Mouse (Mus musculus) left cerebral cortex, postnatal 14 days (tissue): Measurements from ENCODE around the gene Sbf2. TPM values are rescaled to one million over a fixed set of nuclear protein-coding genes. Genes with fewer than 3 reads are reported as not detected.
"Not testable (repeated sequence)": the region's sequence is repeated elsewhere in the genome, so short reads cannot be mapped to it uniquely, and the experiment has no call there.

Source experiments
- DNase-seq, 2 experiments: peaks; one replicate each; pipeline ENCODE4 v3.0.0; 2021 to 2022; ENCODE audit warnings: low spot score in 2 of 2, mixed read lengths in 1 of 2
- intact Hi-C: fragments of 180-260 bp; cut with DNase I; formaldehyde crosslinking; loops from one replicate; pipeline ENCODE4 v1.15.1; 2025
- total RNA-seq, 2 experiments: library from RNA; stranded (reverse); gene quantifications; 2 replicates each; pipeline ENCODE4 v1.2.3; 2021

Gene Sbf2
- total RNA-seq, 2 experiments from 2014 or later = 60.2 to 65.5 TPM

DNA sequence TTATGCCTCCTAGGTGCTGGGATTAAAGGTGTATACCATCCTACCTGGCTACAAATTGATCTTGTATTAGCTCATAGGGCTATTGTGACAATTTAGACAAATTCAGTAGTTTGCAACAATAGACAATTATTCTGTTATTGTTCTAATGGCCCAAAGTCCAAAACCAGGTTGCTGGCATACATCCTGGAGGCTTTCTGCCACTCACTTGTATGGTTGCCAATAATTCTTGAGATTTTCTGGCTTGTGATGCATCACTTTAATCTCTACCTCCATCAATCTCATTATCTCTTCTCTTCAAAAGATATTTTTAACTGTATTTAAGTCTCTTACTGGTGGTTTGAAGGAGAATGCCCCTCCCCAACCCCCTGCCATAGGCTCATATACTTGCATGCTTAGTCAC, 100.6 kb downstream of the Sbf2 start:
- intact Hi-C loops = no loop called here
- DNase-seq = no peak

DNA sequence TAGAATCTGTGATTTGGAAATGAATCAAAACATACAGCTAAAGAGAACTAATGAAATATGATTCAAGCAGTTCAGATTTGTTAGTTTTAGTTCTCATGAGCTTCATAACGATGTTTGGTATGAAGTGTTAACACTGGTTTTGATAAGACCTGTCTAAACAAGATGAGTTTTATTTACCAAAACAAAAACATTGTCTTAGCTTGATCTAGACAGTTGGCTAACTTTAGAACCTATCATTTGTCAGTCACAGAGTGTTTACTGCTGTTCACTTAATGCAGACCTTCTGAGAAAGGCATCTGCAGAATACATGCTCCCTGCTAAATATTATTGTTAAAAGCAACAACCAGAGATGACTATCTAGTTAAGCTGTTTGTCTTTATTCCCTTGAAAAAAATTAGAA, 116.1 kb downstream of the Sbf2 start:
- intact Hi-C loops = no loop called here
- no peak for DNase-seq

DNA sequence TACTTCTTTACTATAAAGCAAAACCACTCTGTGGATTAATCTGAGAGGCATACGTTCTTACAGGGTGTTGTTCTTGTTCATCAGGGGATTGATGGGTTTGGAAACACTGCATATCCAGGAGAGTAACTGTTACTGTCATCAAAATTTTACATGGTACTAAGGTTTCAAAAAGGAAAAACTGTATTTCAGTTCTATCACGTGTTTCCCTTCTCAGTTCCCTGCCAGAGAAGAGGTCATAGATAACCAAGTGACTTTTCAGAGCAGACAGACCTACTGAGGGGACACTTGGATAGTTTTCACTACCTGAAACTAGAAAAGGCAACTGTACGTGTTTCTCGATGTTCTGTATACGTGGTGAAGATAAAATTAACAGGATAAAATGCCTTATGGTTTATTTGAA, 123.7 kb downstream of the Sbf2 start:
- no peak for DNase-seq
- intact Hi-C loops = no loop called here

DNA sequence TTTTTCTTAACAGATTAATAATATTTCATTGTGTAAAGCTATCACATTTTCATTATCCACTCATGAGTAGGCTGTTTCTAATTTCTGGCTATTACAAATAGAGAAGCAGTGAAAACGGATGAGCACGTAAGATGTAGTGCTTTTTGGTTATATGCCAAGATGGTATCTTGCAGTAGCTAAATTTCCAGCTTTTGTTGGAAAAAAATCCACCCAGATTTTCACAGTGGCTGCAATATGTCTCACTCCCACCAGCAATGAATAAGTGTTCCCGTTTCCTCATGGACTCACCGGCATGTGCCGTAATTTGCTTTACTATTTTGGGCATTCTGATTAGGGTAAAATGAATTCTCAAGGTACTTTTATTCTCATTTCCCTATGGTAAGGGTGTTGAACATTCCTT, 129.7 kb downstream of the Sbf2 start:
- peak; percentile 15 to 22 for DNase-seq
- intact Hi-C loops = no loop called here

DNA sequence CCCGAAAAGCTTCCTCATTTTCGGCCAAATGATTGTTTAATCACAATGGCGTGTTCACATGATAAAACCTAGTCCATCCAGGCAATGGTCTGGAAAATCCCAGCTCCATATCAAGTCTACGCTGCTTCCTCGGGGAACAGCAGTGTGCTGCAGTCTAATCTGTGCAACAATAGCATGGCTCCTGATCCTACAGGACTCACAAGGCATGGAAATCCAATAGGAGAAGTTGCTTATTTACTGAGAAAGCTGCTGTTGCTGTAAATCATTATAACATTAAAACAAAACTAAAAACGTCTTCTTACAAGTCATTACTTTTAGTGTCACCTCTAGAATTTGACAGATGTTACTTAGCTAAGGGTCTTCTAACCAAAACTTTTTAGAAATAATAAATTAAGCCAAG, 143.7 kb downstream of the Sbf2 start:
- intact Hi-C loops = no loop called here
- no peak for DNase-seq

DNA sequence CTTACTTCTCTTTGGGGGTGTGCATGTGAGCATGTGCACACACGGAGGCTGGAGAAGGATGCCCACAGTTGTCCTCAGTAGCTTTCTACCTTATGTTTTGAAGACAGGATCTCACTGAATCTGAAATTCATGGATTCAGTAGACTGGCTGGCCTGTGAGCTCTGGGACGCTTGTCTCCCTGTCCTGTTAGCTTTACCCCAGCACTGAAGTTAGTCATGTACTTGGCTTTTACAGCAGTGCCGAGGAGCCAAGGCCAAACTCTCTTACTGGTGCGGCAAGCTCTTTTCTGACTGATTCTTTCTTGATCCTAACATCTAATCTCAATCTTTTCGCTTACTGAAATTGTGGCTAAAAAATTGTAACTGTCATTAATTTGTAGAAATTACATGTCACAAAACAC, 151.3 kb downstream of the Sbf2 start:
- DNase-seq = no peak
- intact Hi-C loops = no loop called here

DNA sequence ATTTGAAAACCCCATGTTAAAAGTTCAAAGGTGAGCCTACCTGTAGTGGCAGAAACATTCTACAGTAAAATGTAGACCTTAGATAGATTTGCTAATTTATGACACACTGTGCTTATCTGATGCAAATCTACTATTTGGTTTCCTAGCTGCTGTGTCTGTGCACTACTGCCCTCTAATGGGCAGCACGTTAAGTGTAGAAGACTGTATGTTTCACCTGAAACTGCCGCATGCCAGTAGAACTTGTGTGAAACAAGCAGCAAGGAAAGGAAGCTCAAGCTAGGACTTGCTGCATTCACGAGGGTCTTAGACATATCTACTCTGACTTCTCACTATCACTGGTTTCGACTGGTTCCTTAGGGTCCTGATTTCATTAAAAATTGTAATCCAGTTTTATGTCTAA, 182.4 kb downstream of the Sbf2 start:
- intact Hi-C loops = loop anchor here (2.0 to 10.0 kb wide), 2 partner anchors 146 to 268 kb away; no protein-coding TSS in a partner anchor
- DNase-seq = peak; percentile 77 to 79

DNA sequence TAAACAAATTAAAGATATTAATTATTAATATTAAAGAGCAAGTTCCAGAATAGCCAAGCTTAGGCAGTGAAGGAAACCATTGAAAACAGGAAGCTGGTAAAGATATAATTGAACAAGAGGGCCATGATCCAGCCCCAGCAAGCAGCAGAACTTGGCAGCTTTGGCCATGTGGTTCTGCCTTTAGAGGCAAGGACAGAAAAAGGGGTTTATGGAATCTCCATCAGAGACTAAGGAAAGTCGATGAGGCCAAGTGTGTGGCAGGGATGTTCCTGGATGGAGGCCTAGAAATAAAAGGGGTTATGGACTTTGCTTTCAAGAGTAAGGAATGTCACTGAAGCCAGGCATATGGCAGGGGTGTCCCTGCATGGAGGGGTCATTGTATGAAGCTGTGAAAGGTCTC, 198.4 kb downstream of the Sbf2 start:
- DNase-seq = no peak
- intact Hi-C loops = no loop called here

DNA sequence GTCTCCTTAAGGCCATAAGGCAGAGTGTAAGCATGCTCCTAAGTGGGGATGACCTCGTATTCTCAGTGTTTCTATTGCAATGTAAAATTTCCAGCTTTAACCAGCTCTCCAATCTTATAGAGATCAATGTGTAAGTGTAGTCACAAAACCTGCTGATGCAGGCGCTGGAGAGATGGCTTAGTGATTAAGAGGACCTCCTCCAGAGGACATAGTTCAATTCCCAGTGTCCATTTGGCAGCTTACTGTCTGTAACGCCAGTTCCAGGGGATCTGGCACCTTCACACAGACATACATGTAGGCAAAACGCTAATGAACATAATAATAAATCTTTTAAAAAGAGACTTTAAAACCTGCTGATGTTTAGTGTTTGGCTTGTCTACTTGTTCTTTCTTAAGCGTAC, 200.4 kb downstream of the Sbf2 start:
- intact Hi-C loops = no loop called here
- no peak for DNase-seq

DNA sequence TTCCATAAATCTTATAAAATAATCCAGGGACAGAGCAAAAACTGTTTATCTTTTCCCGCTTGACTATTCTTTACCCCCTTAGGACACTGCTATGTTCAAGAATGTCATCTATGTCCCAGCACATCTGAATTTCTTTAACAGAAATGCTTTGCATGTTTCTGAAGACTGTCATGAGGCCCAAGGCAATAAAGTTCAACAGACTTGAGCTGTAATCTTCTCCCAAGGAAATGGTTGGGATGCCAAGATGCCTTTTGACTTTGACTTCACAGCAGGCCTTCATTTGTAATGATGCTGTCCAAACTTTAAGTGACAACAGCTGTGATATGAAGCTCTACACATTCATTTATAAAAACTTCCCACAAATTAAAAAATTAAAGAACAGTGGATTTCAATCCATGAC, 212.6 kb downstream of the Sbf2 start:
- no peak for DNase-seq
- intact Hi-C loops = no loop called here

DNA sequence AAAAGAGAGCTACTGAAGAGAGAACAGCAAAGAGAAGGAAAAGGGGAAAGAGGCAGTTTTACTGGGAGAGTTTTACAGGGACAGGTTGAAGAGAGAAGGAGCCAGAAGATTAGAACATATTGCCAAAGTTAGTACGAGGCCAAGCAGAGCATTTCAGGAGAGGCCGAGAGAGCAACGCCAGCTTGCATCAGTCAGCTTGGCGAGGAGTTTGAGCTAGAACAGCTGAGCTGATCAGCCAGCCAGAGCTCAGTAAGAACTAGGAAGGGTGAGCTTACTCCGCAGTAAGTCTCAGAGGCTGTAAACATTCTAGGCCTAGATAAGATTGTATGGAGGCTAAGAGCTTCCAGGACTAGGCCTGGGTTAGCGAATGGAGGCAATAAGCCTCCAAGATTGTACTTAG, 222.1 kb downstream of the Sbf2 start:
- intact Hi-C loops = no loop called here
- no peak for DNase-seq

DNA sequence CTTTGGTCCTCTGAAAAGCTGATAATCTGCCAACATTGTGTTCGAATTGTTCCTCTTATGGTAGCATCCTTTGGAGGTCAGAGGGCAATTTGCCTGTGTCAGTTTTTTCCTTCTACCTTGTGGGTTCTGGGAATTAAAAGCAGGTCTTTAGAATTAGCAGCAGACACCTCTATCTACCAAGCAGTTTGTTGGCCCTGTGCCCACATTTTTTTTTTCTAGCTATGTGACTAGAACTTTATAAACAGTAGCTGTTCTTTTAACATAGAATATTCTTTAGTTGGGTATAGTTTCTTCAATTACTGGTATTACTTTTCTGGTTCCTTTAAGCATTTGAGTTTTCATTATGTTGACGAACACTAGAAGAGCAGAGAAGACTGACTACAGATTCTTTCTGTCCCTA, 223.1 kb downstream of the Sbf2 start:
- DNase-seq = no peak
- intact Hi-C loops = no loop called here

DNA sequence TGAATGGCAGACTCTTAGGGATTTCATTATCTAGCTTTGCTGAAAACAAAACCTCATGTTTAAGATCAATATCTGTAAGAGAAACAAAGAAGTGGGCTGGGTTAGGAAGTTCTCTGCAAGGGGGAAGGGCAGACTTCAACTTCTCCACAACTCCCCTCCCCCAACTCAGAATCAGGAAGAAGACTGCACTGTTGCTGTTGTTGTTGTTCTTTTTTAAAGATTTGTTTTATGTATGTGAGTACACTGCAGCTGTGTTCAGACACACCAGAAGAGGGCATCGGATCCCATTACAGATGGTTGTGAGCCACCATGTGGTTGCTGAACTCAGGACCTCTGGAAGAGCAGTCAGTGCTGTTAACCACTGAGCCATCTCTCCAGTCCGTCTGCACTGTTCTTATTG, 225.8 kb downstream of the Sbf2 start:
- intact Hi-C loops, DNase-seq: not testable (repeated sequence)

DNA sequence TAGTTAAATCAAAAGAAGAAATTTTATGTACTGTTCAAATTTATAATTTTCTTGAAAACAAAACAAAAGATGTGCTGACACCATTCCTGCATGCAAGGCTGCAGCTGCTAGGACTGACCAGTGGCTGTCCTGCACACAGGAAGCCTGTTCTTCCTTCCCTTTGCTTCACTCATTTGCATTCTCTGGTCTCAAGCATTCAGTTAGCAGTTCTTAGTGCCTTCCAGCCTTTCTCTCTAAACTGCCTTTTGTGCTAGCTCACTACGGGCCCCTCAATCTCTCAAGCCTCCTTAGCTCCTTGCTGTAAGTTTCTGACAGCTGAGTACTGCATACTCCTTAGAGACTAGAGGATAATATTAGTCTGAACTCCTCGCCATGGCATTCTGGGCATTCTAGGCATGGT, 227.2 kb downstream of the Sbf2 start:
- intact Hi-C loops = no loop called here
- peak in 1 of 2 experiments; percentile 15 for DNase-seq

DNA sequence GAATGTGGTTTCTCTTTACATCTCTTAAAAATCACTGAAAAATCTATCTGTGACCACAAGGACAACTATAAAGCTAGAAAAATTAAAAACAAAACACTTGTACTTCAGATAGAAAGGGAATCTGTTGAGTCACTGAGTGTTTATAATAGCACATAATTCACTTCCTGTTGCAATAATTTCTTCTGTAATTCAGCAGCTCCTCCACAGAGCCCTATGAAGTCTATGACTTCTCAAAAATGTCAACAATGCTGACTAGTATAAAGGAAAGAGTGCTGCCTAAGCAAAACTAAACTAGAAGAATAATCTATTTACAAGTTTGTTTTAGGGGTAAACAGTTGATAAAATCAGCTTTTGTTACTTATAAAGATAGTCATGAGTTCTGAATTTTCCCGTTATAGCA, 229.2 kb downstream of the Sbf2 start:
- intact Hi-C loops = no loop called here
- DNase-seq = no peak

DNA sequence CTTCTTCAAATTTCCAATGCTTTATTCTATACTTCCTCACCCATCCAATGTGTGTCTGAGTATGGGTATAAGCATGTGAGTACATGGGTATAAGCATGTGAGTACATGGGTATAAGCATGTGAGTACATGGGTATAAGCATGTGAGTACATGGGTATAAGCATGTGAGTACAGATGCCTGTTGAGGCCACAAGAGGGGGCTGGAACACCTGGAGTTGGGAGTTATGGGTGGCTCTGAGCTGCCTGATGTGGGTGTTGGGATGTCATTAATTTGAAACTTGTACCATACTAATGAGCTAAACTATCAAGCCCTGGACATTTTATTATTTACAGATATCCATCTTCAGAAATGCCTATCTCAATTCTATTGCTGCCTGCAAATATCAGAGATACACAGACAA, 230.4 kb downstream of the Sbf2 start:
- no peak for DNase-seq
- intact Hi-C loops = no loop called here

DNA sequence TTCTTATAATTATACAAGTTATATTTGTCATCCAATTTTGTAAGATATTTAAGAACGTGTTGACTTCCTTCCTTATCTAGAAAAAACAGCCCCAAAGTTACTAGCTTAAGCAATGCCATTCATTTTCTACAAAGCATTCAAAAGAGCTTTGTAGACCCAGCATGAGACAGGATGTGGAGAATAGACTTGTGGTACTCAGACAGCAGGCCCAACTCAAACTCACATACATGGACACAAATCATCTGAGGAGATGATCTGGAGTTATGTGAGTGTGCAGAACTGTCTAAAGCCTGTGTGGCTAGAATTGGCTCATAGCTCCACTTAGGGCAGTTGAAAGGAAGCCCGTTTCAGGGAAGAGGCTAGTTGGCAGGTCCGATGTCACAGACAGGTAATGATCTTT, 233.1 kb downstream of the Sbf2 start:
- intact Hi-C loops = no loop called here
- DNase-seq = no peak

DNA sequence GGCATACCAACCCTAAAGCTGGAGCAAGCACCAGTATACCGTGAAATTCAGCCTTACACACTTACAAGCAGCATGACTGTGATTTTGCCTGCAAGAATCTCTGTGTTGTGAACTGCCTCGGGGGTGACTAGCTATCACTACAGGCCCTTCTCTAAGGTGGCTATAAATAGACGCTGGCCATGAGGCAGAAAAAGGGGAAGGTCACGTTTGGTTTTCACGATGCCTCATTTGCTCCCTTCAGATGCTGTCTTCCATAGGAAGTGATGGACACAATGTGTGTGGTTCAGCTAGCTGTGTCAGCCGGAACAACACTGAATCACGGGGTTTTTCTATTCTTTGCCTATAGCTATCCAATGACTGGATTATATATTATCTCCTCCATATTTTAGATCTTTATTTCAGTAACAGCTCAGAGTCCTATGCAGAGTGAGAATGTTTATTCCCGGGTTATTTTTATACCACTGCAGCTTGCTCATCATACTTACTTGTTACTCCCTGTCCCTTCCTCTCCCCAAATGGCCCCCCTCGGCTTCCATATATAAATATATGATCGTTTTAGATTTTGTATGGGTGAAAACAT, 235.3 kb downstream of the Sbf2 start:
- peak in 1 of 2 experiments; percentile 50 for DNase-seq
- intact Hi-C loops = no loop called here

DNA sequence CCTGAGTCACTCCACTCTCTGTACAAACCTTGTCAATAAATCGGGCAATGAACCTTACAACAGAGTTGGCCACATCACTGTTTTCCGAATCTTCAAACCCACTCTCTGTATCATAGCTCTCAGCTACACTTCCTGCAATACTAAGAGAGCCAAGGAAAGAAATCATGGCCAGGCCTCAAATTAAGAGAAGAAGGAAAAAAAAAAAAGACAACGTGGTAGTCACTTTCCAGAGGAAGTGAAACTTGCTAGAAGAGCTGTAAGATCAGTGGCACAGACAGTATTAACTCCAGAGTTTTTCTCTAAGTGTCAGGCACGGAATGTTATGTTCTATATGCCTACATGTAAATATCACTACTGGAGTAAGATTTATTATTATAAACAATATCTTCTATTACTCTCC, 242.2 kb downstream of the Sbf2 start:
- no peak for DNase-seq
- intact Hi-C loops = no loop called here

DNA sequence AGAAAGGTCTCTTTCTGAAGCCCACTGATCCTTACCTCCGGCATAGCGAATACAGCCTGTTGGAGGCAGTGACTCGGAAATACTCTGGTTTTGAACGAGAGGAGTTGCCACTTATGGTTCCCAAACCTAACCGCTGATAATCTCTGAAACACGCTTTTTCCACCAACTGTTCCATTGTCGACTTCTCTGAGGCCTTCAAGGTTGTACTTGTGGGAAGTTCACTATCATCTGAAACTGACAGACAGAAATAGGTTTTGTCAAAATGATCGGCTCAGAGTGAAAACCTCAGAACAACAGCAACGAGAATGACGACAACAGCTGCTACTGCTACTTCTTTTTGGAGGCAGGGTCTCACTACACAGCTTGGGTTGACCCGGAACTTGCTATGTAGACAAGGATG, 252.7 kb downstream of the Sbf2 start:
- intact Hi-C loops = no loop called here
- no peak for DNase-seq

DNA sequence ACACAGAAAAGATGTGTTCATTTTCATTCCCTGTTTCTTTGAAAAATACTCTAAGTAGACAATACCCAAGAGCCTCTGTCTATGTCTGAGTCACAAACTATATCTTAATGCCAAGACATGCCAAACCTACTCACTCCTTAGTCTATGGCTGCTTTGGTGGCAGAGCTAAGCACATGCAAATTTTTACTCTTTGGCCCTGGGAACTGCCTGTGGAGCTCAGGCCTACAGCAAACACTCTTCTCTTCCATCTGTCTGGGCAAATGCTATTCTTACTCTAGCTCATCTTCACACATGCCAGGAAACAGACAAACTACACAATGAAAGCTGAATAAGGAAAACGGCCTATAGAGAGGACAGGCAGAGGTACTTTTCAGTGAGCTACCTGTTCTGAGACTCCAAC, 253.2 kb downstream of the Sbf2 start:
- DNase-seq = no peak
- intact Hi-C loops = no loop called here

DNA sequence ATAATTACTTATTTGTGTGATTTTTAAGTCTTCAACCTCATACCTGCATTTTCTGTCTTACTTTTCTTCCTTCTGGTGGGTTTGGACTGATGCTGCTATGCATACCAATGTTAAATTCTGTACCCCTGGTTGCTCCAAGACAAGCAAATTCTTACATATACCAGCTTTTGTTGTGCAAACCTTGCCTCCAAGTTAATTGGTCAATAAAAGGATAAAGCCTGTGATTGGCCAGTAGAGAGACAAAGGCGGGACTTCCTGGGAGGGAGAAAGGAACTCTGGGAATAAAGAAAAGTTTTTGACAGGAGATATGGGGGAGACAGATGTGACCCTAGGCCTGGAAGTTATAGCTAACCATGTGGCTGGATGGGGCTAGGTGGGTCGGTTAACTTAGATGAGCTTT, 255.3 kb downstream of the Sbf2 start:
- intact Hi-C loops = no loop called here
- no peak for DNase-seq
